Mouse (Mus musculus) ES-E14 (cell line): ENCODE data around the gene Ucma. TPM values are rescaled to one million over a fixed set of nuclear protein-coding genes. Genes with fewer than 3 reads are reported as not detected.

Source experiments
- DNase-seq: peaks from one replicate; pipeline ENCODE4 v3.0.0-alpha.2; 2013; ENCODE audit warnings: low read depth, low spot score
- H3K27ac ChIP-seq: 2 replicates; pipeline ENCODE4 v1.5.1; 2012; ENCODE audit warnings: low read depth, mild to moderate bottlenecking, low read length, moderate library complexity, mixed read lengths; ENCODE audit not compliant: poor library complexity, insufficient read depth, severe bottlenecking
- H3K36me3 ChIP-seq: 2 replicates; pipeline ENCODE4 v1.6.1; 2012; ENCODE audit warnings: mild to moderate bottlenecking, low read length, moderate library complexity, mixed read lengths; ENCODE audit not compliant: control insufficient read depth, poor library complexity, insufficient read depth, severe bottlenecking
- H3K4me1 ChIP-seq, 2 experiments: fragments of 150-350 bp in 1 of 2; sonication (generic) in 1 of 2; 2 replicates each; pipeline ENCODE4 v1.6.1; 2012; ENCODE audit warnings: low read length in 2 of 2, mild to moderate bottlenecking in 1 of 2, mixed read lengths in 1 of 2; ENCODE audit not compliant: control insufficient read depth in 2 of 2, insufficient read depth in 2 of 2, poor library complexity in 1 of 2
- H3K4me3 ChIP-seq, 2 experiments: fragments of 150-350 bp in 1 of 2; sonication (generic) in 1 of 2; 2 replicates each; pipeline ENCODE4 v1.5.1; 2012; ENCODE audit warnings: low read length in 2 of 2, low read depth in 1 of 2, mild to moderate bottlenecking in 1 of 2, mixed read lengths in 1 of 2; ENCODE audit not compliant: insufficient read depth in 1 of 2, poor library complexity in 1 of 2, severe bottlenecking in 1 of 2
- H3K9ac ChIP-seq: 2 replicates; pipeline ENCODE4 v1.6.1; 2012; ENCODE audit warnings: low read depth, mild to moderate bottlenecking, low read length, mixed read lengths; ENCODE audit not compliant: poor library complexity, insufficient read depth, severe bottlenecking
- H3K9me3 ChIP-seq: fragments of 150-350 bp; sonication (generic); 2 replicates; pipeline ENCODE4 v1.6.1; 2012; ENCODE audit warnings: low read depth, mild to moderate bottlenecking, low read length; ENCODE audit not compliant: control insufficient read depth, insufficient read depth
- CHD2 ChIP-seq: IDR thresholded peaks from 2 replicates; pipeline ENCODE4 v1.6.1; 2014; ENCODE audit warnings: mild to moderate bottlenecking, low read depth, low read length, inconsistent platforms
- HCFC1 ChIP-seq: IDR thresholded peaks from 2 replicates; pipeline ENCODE4 v1.6.1; 2012; ENCODE audit warnings: low read length, inconsistent platforms, borderline replicate concordance; ENCODE audit not compliant: insufficient read depth
- MAFK ChIP-seq: IDR thresholded peaks from 2 replicates; pipeline ENCODE4 v1.6.1; 2014; ENCODE audit warnings: mild to moderate bottlenecking, low read depth, low read length, inconsistent platforms; ENCODE audit not compliant: insufficient read depth
- ZC3H11A ChIP-seq: IDR thresholded peaks from 2 replicates; pipeline ENCODE4 v1.6.1; 2012; ENCODE audit warnings: low read depth, mild to moderate bottlenecking, inconsistent platforms, low read length, borderline replicate concordance
- ZNF384 ChIP-seq: IDR thresholded peaks from 2 replicates; pipeline ENCODE4 v1.6.1; 2012; ENCODE audit warnings: low read depth, low read length, inconsistent platforms
- in situ Hi-C, 2 experiments: fragments of 600-800 bp; cut with MboI; formaldehyde crosslinking; loops; one replicate each; pipeline ENCODE4 v1.15.1; 2025; ENCODE audit warnings: low sequenced_read_pairs in 2 of 2, inconsistent platforms in 1 of 2; ENCODE audit not compliant: unreplicated experiment in 2 of 2
- total RNA-seq: library from RNA; depleted of rRNA; stranded (reverse); fragments of 300-350 nt; gene quantifications from 2 replicates; pipeline ENCODE4 v1.2.3, GENCODE M21; 2012

The Ucma gene
- total RNA-seq, 1 experiment: 2.7 TPM

DNA sequence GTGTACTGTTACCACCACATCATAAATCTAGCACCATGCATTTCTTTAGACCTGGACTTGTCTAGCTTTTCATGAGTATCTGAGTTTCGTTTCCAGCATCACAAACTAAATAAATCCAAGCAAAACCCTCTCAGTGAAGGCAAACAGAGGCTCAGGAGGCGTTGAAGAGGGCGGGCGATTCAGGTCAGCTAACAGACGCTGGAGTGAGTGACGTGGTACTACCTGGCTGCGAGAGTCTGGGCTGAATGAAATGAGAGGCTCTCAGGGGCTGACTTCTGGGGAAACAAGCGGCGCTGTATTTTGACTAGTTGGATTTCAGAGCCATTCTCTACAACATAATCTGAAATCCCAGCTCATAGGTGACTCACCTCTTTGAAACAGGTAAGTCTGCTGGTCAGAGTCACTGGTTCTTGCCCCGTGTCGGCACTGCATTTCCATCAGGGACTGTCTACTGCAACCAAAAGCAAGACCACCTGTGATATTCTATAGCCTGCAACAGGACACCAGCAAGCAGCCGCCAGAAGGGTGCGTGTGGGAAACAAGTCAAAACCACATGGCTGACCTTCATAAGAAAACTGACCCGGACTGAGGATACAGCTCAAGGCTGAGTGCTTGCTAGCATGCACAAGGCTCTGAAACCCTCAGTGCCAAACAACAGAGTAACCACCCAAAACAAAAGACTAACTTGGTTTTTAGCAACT is 47.9 kb downstream of the Ucma start:
- no peak for TF ChIP-seq ZC3H11A
- no peak for TF ChIP-seq ZNF384
- TF ChIP-seq MAFK: no peak
- TF ChIP-seq CHD2: no peak
- no peak for TF ChIP-seq HCFC1
- no peak for DNase-seq
- in situ Hi-C loops: no loop called here
- H3K9ac ChIP-seq: no peak overlapping the region
- H3K4me3 ChIP-seq: no peak overlapping the region
- no peaks in the 10 kb centered on the region; a peak in 1 of 4 replicates for H3K4me1 ChIP-seq
- peaks cover 2% of the 10 kb centered on the region; the same call in 1 of the 2 replicates for H3K36me3 ChIP-seq
- no peak overlapping the region for H3K27ac ChIP-seq
- no peaks in the 10 kb centered on the region for H3K9me3 ChIP-seq

DNA sequence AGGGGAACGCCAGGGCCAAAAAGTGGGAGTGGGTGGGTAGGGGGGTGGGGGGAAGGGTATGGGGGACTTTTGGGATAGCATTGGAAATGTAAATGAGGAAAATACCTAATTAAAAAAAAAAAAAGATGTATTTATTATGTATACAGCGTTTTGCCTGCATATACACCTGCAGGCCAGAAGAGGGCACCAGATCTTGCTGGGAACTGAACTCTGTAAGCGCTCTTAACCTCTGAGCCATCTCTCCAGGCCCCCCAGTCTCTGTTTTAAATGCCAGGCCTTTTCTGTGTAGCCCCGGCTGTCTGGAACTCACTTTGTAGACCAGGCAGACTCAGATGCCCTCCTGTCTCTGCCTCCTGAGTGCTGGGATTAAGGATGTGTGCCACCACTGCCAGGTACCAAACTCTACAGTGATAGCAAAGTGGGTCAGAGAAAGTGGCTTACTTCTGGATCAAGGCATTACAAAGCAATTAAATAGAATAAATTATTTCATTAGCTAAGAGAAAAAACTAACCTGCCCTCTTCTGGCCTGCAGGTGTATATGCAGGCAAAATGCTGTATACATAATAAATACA is 49.3 kb downstream of the Ucma start:
- in situ Hi-C loops: no loop called here
- TF ChIP-seq ZC3H11A (peak; percentile 26; the same call in 1 of the 2 replicates), HCFC1 (no peak), ZNF384 (0 out of 2 replicates have a peak, but pooled peaks have one; percentile 15), MAFK (no peak), CHD2 (no peak)
- Histone ChIP-seq H3K9me3 (no peaks in the 10 kb centered on the region), H3K4me3 (no peak overlapping the region), H3K9ac (no peak overlapping the region), H3K36me3 (peaks cover 5% of the 10 kb centered on the region; the same call in 1 of the 2 replicates), H3K4me1 (no peaks in the 10 kb centered on the region; a peak in 1 of 4 replicates), H3K27ac (peak overlapping the region; percentile 60; the same call in 1 of the 2 replicates)
- DNase-seq: no peak

DNA sequence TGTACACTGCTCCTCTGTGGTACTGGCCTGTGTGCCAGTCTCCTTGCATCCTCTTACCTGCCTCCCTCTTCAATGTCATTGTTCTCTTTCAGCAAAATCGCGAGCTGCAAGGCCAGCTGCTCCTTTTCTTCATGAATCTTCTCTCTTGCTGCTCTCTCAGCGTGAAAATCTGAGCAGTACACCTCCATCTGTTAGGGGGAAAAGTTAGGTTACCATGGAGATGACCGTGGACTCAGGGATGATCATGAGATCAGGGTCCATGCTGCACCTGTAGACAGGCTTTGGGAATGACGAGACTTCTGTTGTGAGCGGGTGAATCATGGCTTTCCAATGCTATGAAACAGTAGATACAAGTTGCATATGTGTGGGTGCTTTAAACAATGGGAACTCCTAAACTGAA is 51.1 kb downstream of the Ucma start:
- in situ Hi-C loops: no loop called here
- no peak overlapping the region for H3K27ac ChIP-seq
- no peaks in the 10 kb centered on the region; a peak in 1 of 4 replicates for H3K4me1 ChIP-seq
- no peaks in the 10 kb centered on the region for H3K9me3 ChIP-seq
- TF ChIP-seq ZNF384: no peak
- no peak for TF ChIP-seq CHD2
- TF ChIP-seq MAFK: no peak
- TF ChIP-seq HCFC1: no peak
- TF ChIP-seq ZC3H11A: no peak
- peaks cover 5% of the 10 kb centered on the region; the same call in 1 of the 2 replicates for H3K36me3 ChIP-seq
- no peak overlapping the region for H3K9ac ChIP-seq
- DNase-seq: no peak
- no peak overlapping the region for H3K4me3 ChIP-seq

DNA sequence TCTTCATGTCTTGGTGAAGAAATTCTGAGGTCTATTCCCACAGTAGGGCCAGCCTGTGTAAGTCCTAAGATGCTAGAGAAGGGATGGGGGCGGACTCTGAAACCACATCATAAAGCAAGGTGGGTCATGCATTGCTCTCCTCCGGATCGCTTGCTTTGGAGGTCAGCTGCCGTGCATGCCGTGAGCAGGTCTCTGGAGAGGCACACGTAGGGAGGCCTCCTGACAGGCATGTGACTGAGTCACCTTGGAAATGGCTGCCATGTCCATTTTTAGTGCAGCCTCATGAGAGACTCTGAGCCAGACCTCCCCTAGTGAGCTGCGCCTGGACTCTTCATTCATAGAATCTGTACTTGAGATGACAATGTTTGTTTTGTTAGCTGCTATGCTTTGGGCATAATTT is 52.1 kb downstream of the Ucma start:
- H3K27ac ChIP-seq: no peak overlapping the region
- H3K36me3 ChIP-seq: peaks cover 3% of the 10 kb centered on the region; the same call in 1 of the 2 replicates
- no peak for DNase-seq
- TF ChIP-seq HCFC1 (no peak), MAFK (no peak), ZNF384 (no peak)
- no peak overlapping the region for H3K9ac ChIP-seq
- H3K4me3 ChIP-seq: no peak overlapping the region
- peaks cover 4 to 5% of the 10 kb centered on the region in 2 experiments; a peak in 2 of 4 replicates for H3K4me1 ChIP-seq
- in situ Hi-C loops: no loop called here
- H3K9me3 ChIP-seq: no peaks in the 10 kb centered on the region

DNA sequence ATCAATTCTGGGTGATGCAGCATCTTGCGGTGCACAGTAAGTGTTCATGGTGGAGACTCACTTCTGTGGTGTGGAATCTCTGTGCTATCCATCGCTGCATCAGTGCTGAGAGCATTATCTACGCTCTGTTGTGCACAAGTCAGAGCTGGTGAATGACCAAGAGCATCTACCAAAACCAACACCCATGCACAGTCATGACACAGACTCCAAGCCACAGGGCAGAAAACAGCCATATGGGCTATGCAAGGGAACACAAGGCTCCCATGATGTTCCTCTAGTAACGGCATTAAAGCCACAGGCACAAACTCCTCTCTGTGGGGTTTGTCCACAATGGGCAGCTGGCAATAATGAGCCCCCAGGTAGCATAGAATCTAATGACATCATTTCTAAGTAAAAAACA is 53.9 kb downstream of the Ucma start:
- H3K9ac ChIP-seq: no peak overlapping the region
- H3K36me3 ChIP-seq: peaks cover 3% of the 10 kb centered on the region; the same call in 1 of the 2 replicates
- H3K4me3 ChIP-seq: no peak overlapping the region
- in situ Hi-C loops: no loop called here
- peaks cover 9 to 11% of the 10 kb centered on the region in 2 experiments; a peak in 3 of 4 replicates for H3K4me1 ChIP-seq
- H3K9me3 ChIP-seq: no peaks in the 10 kb centered on the region
- no peak overlapping the region for H3K27ac ChIP-seq
- TF ChIP-seq MAFK: no peak
- no peak for TF ChIP-seq HCFC1
- TF ChIP-seq ZC3H11A: no peak
- TF ChIP-seq CHD2: no peak
- no peak for TF ChIP-seq ZNF384
- no peak for DNase-seq
